Mouse (Mus musculus) brain, embryonic 18.5 days (tissue): ENCODE data around the gene Ralgps2.

ENCODE experiments used
- DNase-seq: peaks from one replicate; pipeline ENCODE4 v3.0.0-alpha.2; 2012; ENCODE audit warnings: low read depth, low spot score

Ralgps2 gene

GRCm38 (mm10) chr1:156939251-156940141 lies at the start of gene Ralgps2:
Gene Ralgps2 (minus strand): TSS chr1:156939626.
- DNase-seq: peak; percentile 36

- DNase-seq: no peak
These were observed 48.1 kb upstream of the Ralgps2 start for GRCm38 (mm10) chr1:156987576-156987975.

- DNase-seq: no peak
These were observed 47.4 kb upstream of the Ralgps2 start for GRCm38 (mm10) chr1:156986641-156987345.

GRCm38 (mm10) chr1:156985657-156986640 lies 46.5 kb upstream of the Ralgps2 start:
- no peak for DNase-seq

- DNase-seq: no peak
These were observed 43.8 kb upstream of the Ralgps2 start for GRCm38 (mm10) chr1:156983009-156983870.

GRCm38 (mm10) chr1:156981975-156982374 lies 42.5 kb upstream of the Ralgps2 start:
- no peak for DNase-seq

GRCm38 (mm10) chr1:156979722-156980121 lies 40.3 kb upstream of the Ralgps2 start:
- no peak for DNase-seq

- no peak for DNase-seq
These were observed 39.2 kb upstream of the Ralgps2 start for GRCm38 (mm10) chr1:156978656-156979055.

- DNase-seq: no peak
These were observed 34.4 kb upstream of the Ralgps2 start for GRCm38 (mm10) chr1:156973857-156974256.

- DNase-seq: no peak
These were observed 33.0 kb upstream of the Ralgps2 start for GRCm38 (mm10) chr1:156972391-156972790.

GRCm38 (mm10) chr1:156971206-156971811 lies 31.9 kb upstream of the Ralgps2 start:
- DNase-seq: no peak

GRCm38 (mm10) chr1:156970641-156971040 lies 31.2 kb upstream of the Ralgps2 start:
- no peak for DNase-seq

GRCm38 (mm10) chr1:156968107-156968506 lies 28.7 kb upstream of the Ralgps2 start:
- DNase-seq: no peak

GRCm38 (mm10) chr1:156964586-156964932 lies 25.1 kb upstream of the Ralgps2 start:
- DNase-seq: no peak

- no peak for DNase-seq
These were observed 24.6 kb upstream of the Ralgps2 start for GRCm38 (mm10) chr1:156963871-156964585.

GRCm38 (mm10) chr1:156961481-156962265 lies 22.2 kb upstream of the Ralgps2 start:
- no peak for DNase-seq

- no peak for DNase-seq
These were observed 19.6 kb upstream of the Ralgps2 start for GRCm38 (mm10) chr1:156959004-156959403.

GRCm38 (mm10) chr1:156957360-156957759 lies 17.9 kb upstream of the Ralgps2 start:
- no peak for DNase-seq
